Mouse (Mus musculus) C2C12 (cell line): ENCODE measurements around the gene Tgfb3. TPM values are rescaled to one million over a fixed set of nuclear protein-coding genes. Genes with fewer than 3 reads are reported as not detected.

Source experiments
- H3K27me3 ChIP-seq: one replicate; pipeline ENCODE4 v1.6.1; 2011; ENCODE audit not compliant: control insufficient read depth, insufficient read depth, insufficient read length
- H3K36me3 ChIP-seq: one replicate; pipeline ENCODE4 v1.6.1; 2011; ENCODE audit not compliant: control insufficient read depth, insufficient read depth
- H3K4me3 ChIP-seq: one replicate; pipeline ENCODE4 v1.5.1; 2011; ENCODE audit warnings: mild to moderate bottlenecking, control low read depth; ENCODE audit not compliant: poor library complexity, insufficient read depth, severe bottlenecking
- H3K79me2 ChIP-seq: one replicate; pipeline ENCODE4 v1.6.1; 2011; ENCODE audit not compliant: control insufficient read depth, insufficient read depth
- H3K79me3 ChIP-seq: one replicate; pipeline ENCODE4 v1.6.1; 2011; ENCODE audit warnings: low read depth, control low read depth
- H3ac ChIP-seq: one replicate; pipeline ENCODE3; 2011; ENCODE audit warnings: low read depth; ENCODE audit not compliant: control insufficient read depth, insufficient read length
- CEBPB ChIP-seq: IDR thresholded peaks from one replicate; pipeline ENCODE4 v1.6.1; 2011; ENCODE audit warnings: low read depth, mild to moderate bottlenecking, control low read depth, moderate library complexity
- CTCF ChIP-seq: IDR thresholded peaks from one replicate; pipeline ENCODE4 v1.5.1; 2011; ENCODE audit not compliant: control insufficient read depth, insufficient read depth, insufficient read length
- FOSL1 ChIP-seq: IDR thresholded peaks from one replicate; pipeline ENCODE4 v1.8.0; 2011; ENCODE audit warnings: mild to moderate bottlenecking, low read length; ENCODE audit not compliant: poor library complexity, insufficient read depth, severe bottlenecking
- MAX ChIP-seq: IDR thresholded peaks from one replicate; pipeline ENCODE4 v1.6.1; 2011; ENCODE audit warnings: mild to moderate bottlenecking, control low read depth
- MYOD1 ChIP-seq: IDR thresholded peaks from one replicate; pipeline ENCODE4 v1.6.1; 2011; ENCODE audit warnings: low read depth; ENCODE audit not compliant: control insufficient read depth, insufficient read length
- MYOG ChIP-seq: IDR thresholded peaks from one replicate; pipeline ENCODE4 v1.6.1; 2011; ENCODE audit not compliant: control insufficient read depth, insufficient read length; ENCODE audit errors: extremely low read depth
- USF1 ChIP-seq: IDR thresholded peaks from one replicate; pipeline ENCODE4 v1.6.1; 2011; ENCODE audit warnings: low read depth, mild to moderate bottlenecking, control low read depth, moderate library complexity
- polyA plus RNA-seq: library from polyadenylated mRNA; unstranded; fragments of >200 nt; fragmentation: generic; extraction: Trizol; gene quantifications from one replicate; pipeline ENCODE4 v1.2.1, GENCODE M21; 2012; ENCODE audit warnings: missing spikeins

Gene Tgfb3
- polyA plus RNA-seq, 1 experiment = 12.1 TPM

GRCm38 (mm10) chr12:86010656-86011055 lies 68.2 kb downstream of the Tgfb3 start:
- H3K36me3 ChIP-seq = peaks cover 3% of the 10 kb centered on the region
- H3K79me2 ChIP-seq = peaks cover 7% of the 10 kb centered on the region
- no peak for TF ChIP-seq USF1
- TF ChIP-seq MYOD1 = no peak
- TF ChIP-seq MYOG = no peak
- no peak for TF ChIP-seq FOSL1
- TF ChIP-seq MAX = no peak
- TF ChIP-seq CTCF = no peak
- no peak for TF ChIP-seq CEBPB
- no peaks in the 10 kb centered on the region for H3K27me3 ChIP-seq
- H3ac ChIP-seq = no peak overlapping the region
- H3K79me3 ChIP-seq = no peaks in the 10 kb centered on the region
- no peak overlapping the region for H3K4me3 ChIP-seq

GRCm38 (mm10) chr12:86007377-86007776 lies 71.5 kb downstream of the Tgfb3 start:
- Histone ChIP-seq H3K27me3 (no peaks in the 10 kb centered on the region), H3ac (no peak overlapping the region), H3K79me3 (peaks cover 2% of the 10 kb centered on the region), H3K36me3 (peaks cover 3% of the 10 kb centered on the region), H3K79me2 (peaks cover 7% of the 10 kb centered on the region), H3K4me3 (no peak overlapping the region)
- TF ChIP-seq FOSL1 = no peak
- TF ChIP-seq USF1 = no peak
- no peak for TF ChIP-seq MYOD1
- TF ChIP-seq MAX = no peak

Other genes with a start within 250 kb of the Tgfb3 start
- 45.1 TPM for gene Ift43, start 3.5 kb upstream of the Tgfb3 start, polyA plus RNA-seq
- gene Gpatch2l, start 162.8 kb upstream of the Tgfb3 start, polyA plus RNA-seq = 7.2 TPM